Mouse (Mus musculus) stomach, embryonic 16.5 days (tissue): ENCODE data around the gene Pcsk5. TPM values are rescaled to one million over a fixed set of nuclear protein-coding genes. Genes with fewer than 3 reads are reported as not detected.
A peak's percentile ranks its signal among the peaks of the same experiment; 100 is the strongest.

ENCODE experiments used
- ATAC-seq: fragments of 200-750 bp; cut with Nextera tagmentation; 2 replicates; pipeline ENCODE4 v1.8.0; 2017; ENCODE audit warnings: moderate number of reproducible peaks, moderate TSS enrichment; ENCODE audit not compliant: insufficient read depth, low FRiP score
- H3K27ac ChIP-seq: fragments of 300-500 bp; sonication (generic); 2 replicates; pipeline ENCODE4 v1.5.1; 2014; ENCODE audit warnings: low read length
- H3K27me3 ChIP-seq: fragments of 300-500 bp; sonication (generic); 2 replicates; pipeline ENCODE4 v1.6.1; 2014; ENCODE audit warnings: low read length, control low read depth, mixed read lengths; ENCODE audit not compliant: control insufficient read depth, insufficient read depth
- H3K36me3 ChIP-seq: fragments of 300-500 bp; sonication (generic); 2 replicates; pipeline ENCODE4 v1.6.1; 2014; ENCODE audit warnings: low read length; ENCODE audit not compliant: control insufficient read depth, insufficient read depth
- H3K4me1 ChIP-seq: fragments of 300-500 bp; sonication (generic); 2 replicates; pipeline ENCODE4 v1.6.1; 2014; ENCODE audit warnings: low read length, control low read depth, mixed read lengths; ENCODE audit not compliant: control insufficient read depth, insufficient read depth
- H3K4me2 ChIP-seq: fragments of 300-500 bp; sonication (generic); 2 replicates; pipeline ENCODE4 v1.6.1; 2014; ENCODE audit warnings: low read depth, low read length, mixed read lengths
- H3K4me3 ChIP-seq: fragments of 300-500 bp; sonication (generic); replicated peaks from 2 replicates; pipeline ENCODE4 v1.5.1; 2014; ENCODE audit warnings: mild to moderate bottlenecking, low read length
- H3K9ac ChIP-seq: fragments of 300-500 bp; sonication (generic); 2 replicates; pipeline ENCODE4 v1.6.1; 2014; ENCODE audit warnings: low read length
- H3K9me3 ChIP-seq: fragments of 300-500 bp; sonication (generic); replicated peaks from 2 replicates; pipeline ENCODE4 v1.6.1; 2016; ENCODE audit warnings: low read length, control low read depth; ENCODE audit not compliant: control insufficient read depth
- WGBS: fragments of 180-500 bp; shearing (Covaris S2); extraction: QIAGEN DNeasy Blood & Tissue Kit; methylation state at CpG from one replicate; pipeline ENCODE4 v1.1.7; 2014; 5-methylcytosine and 5-hydroxymethylcytosine counted together
- polyA plus RNA-seq: library from polyadenylated mRNA; unstranded; fragments of >200 nt; fragmentation: Nextera tagmentation; extraction: Ambion mirVana; gene quantifications from 2 replicates; pipeline ENCODE4 v1.2.1, GENCODE M21; 2015

The Pcsk5 gene
- polyA plus RNA-seq, 1 experiment from 2014 or later, result 12.1 TPM

- no peaks in the 10 kb centered on the region for H3K27me3 ChIP-seq
Observed at GRCm38 (mm10) chr19:17553396-17554100, 283.9 kb downstream of the Pcsk5 start.

GRCm38 (mm10) chr19:17528746-17529532, 308.5 kb downstream of the Pcsk5 start:
- no peak overlapping the region for H3K9ac ChIP-seq
- no peaks in the 10 kb centered on the region for H3K36me3 ChIP-seq
- 71% methylated on average over 4 of the region's 4 CpGs for WGBS
- ATAC-seq, result no peak
- H3K27me3 ChIP-seq, result no peaks in the 10 kb centered on the region
- H3K9me3 ChIP-seq, result no peaks in the 10 kb centered on the region
- H3K27ac ChIP-seq, result no peak overlapping the region
- H3K4me3 ChIP-seq, result no peak overlapping the region
- H3K4me1 ChIP-seq, result no peaks in the 10 kb centered on the region
- H3K4me2 ChIP-seq, result no peak overlapping the region

More at GRCm38 (mm10) chr19:17553396-17554100, 283.9 kb downstream of the Pcsk5 start:
- Histone ChIP-seq H3K36me3 (no peaks in the 10 kb centered on the region), H3K4me3 (no peak overlapping the region), H3K4me2 (no peak overlapping the region), H3K4me1 (no peaks in the 10 kb centered on the region), H3K9me3 (no peaks in the 10 kb centered on the region), H3K9ac (no peak overlapping the region), H3K27ac (no peak overlapping the region)
- ATAC-seq, result no peak

- no peak for ATAC-seq
- 57% methylated on average over 1 of the region's 1 CpGs for WGBS
- H3K36me3 ChIP-seq, result no peaks in the 10 kb centered on the region
- H3K9me3 ChIP-seq, result no peaks in the 10 kb centered on the region
- H3K4me1 ChIP-seq, result no peaks in the 10 kb centered on the region
- no peak overlapping the region for H3K27ac ChIP-seq
- H3K27me3 ChIP-seq, result no peaks in the 10 kb centered on the region
- H3K4me2 ChIP-seq, result no peak overlapping the region
- no peak overlapping the region for H3K9ac ChIP-seq
- no peak overlapping the region for H3K4me3 ChIP-seq
Observed at GRCm38 (mm10) chr19:17525558-17525957, 311.9 kb downstream of the Pcsk5 start.

- WGBS, result 40% methylated on average over 3 of the region's 3 CpGs
- Histone ChIP-seq H3K9me3 (no peaks in the 10 kb centered on the region), H3K27me3 (no peaks in the 10 kb centered on the region), H3K27ac (no peak overlapping the region), H3K4me2 (no peak overlapping the region), H3K9ac (no peak overlapping the region), H3K4me3 (no peak overlapping the region), H3K4me1 (no peaks in the 10 kb centered on the region), H3K36me3 (no peaks in the 10 kb centered on the region)
- ATAC-seq, result no peak
Observed at GRCm38 (mm10) chr19:17514456-17514855, 323.0 kb downstream of the Pcsk5 start.

GRCm38 (mm10) chr19:17511283-17511682, 326.1 kb downstream of the Pcsk5 start:
- Histone ChIP-seq H3K27me3 (no peaks in the 10 kb centered on the region), H3K4me2 (no peak overlapping the region), H3K4me3 (no peak overlapping the region), H3K9ac (no peak overlapping the region), H3K27ac (no peak overlapping the region), H3K4me1 (no peaks in the 10 kb centered on the region), H3K36me3 (no peaks in the 10 kb centered on the region), H3K9me3 (no peaks in the 10 kb centered on the region)
- no peak for ATAC-seq
- WGBS, result 74% methylated on average over 5 of the region's 5 CpGs

- WGBS, result 75% methylated on average over 6 of the region's 6 CpGs
- H3K36me3 ChIP-seq, result no peaks in the 10 kb centered on the region
- no peak overlapping the region for H3K4me2 ChIP-seq
- H3K4me3 ChIP-seq, result no peak overlapping the region
- H3K27ac ChIP-seq, result no peak overlapping the region
- no peak overlapping the region for H3K9ac ChIP-seq
- H3K4me1 ChIP-seq, result no peaks in the 10 kb centered on the region
- no peaks in the 10 kb centered on the region for H3K9me3 ChIP-seq
- ATAC-seq, result no peak
- H3K27me3 ChIP-seq, result no peaks in the 10 kb centered on the region
Observed at GRCm38 (mm10) chr19:17504212-17504611, 333.2 kb downstream of the Pcsk5 start.

- Histone ChIP-seq H3K27ac (no peak overlapping the region), H3K4me2 (no peak overlapping the region), H3K4me1 (no peaks in the 10 kb centered on the region), H3K36me3 (no peaks in the 10 kb centered on the region), H3K9ac (no peak overlapping the region), H3K27me3 (no peaks in the 10 kb centered on the region), H3K9me3 (no peaks in the 10 kb centered on the region), H3K4me3 (no peak overlapping the region)
- WGBS, result 67% methylated on average over 7 of the region's 7 CpGs
- peak; percentile 25; the same call in 1 of the 2 replicates for ATAC-seq
Observed at GRCm38 (mm10) chr19:17498586-17499235, 338.7 kb downstream of the Pcsk5 start.

GRCm38 (mm10) chr19:17496131-17496530, 341.3 kb downstream of the Pcsk5 start:
- WGBS, result 90% methylated on average over 1 of the region's 1 CpGs
- no peaks in the 10 kb centered on the region for H3K4me1 ChIP-seq
- H3K4me2 ChIP-seq, result no peak overlapping the region
- no peaks in the 10 kb centered on the region for H3K36me3 ChIP-seq
- H3K27ac ChIP-seq, result no peak overlapping the region
- H3K9me3 ChIP-seq, result no peaks in the 10 kb centered on the region
- H3K27me3 ChIP-seq, result no peaks in the 10 kb centered on the region
- H3K9ac ChIP-seq, result no peak overlapping the region
- H3K4me3 ChIP-seq, result no peak overlapping the region
- ATAC-seq, result no peak
